Mouse (Mus musculus) intestine, embryonic 16.5 days (tissue): ENCODE measurements at regions not wholly inside any gene's neighbourhood (a gene's known extent, or its start where the extent isn't known, plus 50 kb on each side); places are given as distances from the start of the nearest gene placed in this dataset.

Experiments used
- ATAC-seq: fragments of 200-750 bp; cut with Nextera tagmentation; 2 replicates; pipeline ENCODE4 v1.8.0; 2017; ENCODE audit warnings: moderate TSS enrichment, moderate library complexity
- H3K27ac ChIP-seq: fragments of 300-500 bp; sonication (generic); 2 replicates; pipeline ENCODE4 v1.5.1; 2014; ENCODE audit warnings: mild to moderate bottlenecking, low read length
- H3K27me3 ChIP-seq: fragments of 300-500 bp; sonication (generic); replicated peaks from 2 replicates; pipeline ENCODE4 v1.6.1; 2014; ENCODE audit warnings: low read length, control low read depth, mixed read lengths; ENCODE audit not compliant: control insufficient read depth, insufficient read depth
- H3K36me3 ChIP-seq: fragments of 300-500 bp; sonication (generic); 2 replicates; pipeline ENCODE4 v1.6.1; 2014; ENCODE audit warnings: low read length, control low read depth; ENCODE audit not compliant: control insufficient read depth, insufficient read depth
- H3K4me1 ChIP-seq: fragments of 300-500 bp; sonication (generic); 2 replicates; pipeline ENCODE4 v1.6.1; 2014; ENCODE audit warnings: low read length, control low read depth, mixed read lengths; ENCODE audit not compliant: control insufficient read depth, insufficient read depth
- H3K4me2 ChIP-seq: fragments of 300-500 bp; sonication (generic); 2 replicates; pipeline ENCODE4 v1.6.1; 2014; ENCODE audit warnings: low read depth, low read length, control low read depth
- H3K4me3 ChIP-seq: fragments of 300-500 bp; sonication (generic); 2 replicates; pipeline ENCODE4 v1.5.1; 2014; ENCODE audit warnings: mild to moderate bottlenecking, low read length
- H3K9ac ChIP-seq: fragments of 300-500 bp; sonication (generic); 2 replicates; pipeline ENCODE4 v1.6.1; 2014; ENCODE audit warnings: low read depth, low read length
- H3K9me3 ChIP-seq: fragments of 300-500 bp; sonication (generic); 2 replicates; pipeline ENCODE4 v1.6.1; 2016; ENCODE audit warnings: low read length, control low read depth; ENCODE audit not compliant: control insufficient read depth
- WGBS: fragments of 180-500 bp; shearing (Covaris S2); extraction: QIAGEN DNeasy Blood & Tissue Kit; methylation state at CpG from one replicate; pipeline ENCODE4 v1.1.7; 2014; 5-methylcytosine and 5-hydroxymethylcytosine counted together

DNA sequence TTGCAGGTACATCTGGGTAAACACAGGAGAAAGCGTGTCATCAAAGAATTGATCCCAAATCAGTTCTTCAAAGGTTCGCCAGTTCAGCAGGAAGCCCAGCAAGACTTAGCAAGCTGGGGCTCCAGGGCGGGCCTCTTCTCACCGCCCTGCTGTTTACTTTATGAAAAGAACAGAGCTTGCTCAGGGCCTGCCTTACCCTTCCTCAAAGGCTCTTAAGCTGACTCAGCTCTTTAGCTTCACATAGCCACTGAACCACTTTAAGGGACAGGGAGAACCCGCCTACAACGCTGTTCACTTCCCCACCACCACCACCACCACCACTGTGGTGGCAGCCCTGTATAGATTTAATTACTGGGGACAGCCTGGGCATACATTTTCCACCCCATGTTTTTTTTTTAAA, 148.5 kb downstream of the Clic5 start:
- Histone ChIP-seq H3K4me1 (no peaks in the 10 kb centered on the region), H3K9me3 (no peaks in the 10 kb centered on the region), H3K4me2 (no peak overlapping the region), H3K27me3 (no peaks in the 10 kb centered on the region), H3K27ac (no peak overlapping the region), H3K4me3 (no peak overlapping the region), H3K36me3 (no peaks in the 10 kb centered on the region), H3K9ac (no peak overlapping the region)
- ATAC-seq, result no peak
- 20% methylated on average over 6 of the region's 6 CpGs for WGBS

DNA sequence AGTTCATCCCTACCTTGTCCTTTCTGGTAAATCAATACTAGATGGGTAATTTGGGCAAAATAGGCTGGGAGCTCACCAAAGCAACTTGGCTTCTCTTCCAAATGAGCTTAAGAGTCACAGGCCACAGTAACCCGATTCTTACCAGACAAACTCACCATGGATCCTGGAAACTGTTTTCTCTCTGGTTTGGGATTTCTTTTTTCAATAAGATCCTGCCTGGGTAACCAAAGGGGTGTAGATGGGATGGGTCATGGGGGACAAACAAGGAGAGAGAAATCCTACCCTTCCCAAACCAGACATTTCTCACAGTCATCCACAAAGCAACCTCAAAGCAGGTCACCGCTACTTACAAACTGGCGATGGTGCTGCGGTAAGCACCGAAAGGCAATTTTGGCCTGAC, 148.9 kb downstream of the Clic5 start:
- H3K4me1 ChIP-seq, result no peaks in the 10 kb centered on the region
- no peaks in the 10 kb centered on the region for H3K36me3 ChIP-seq
- no peak overlapping the region for H3K4me2 ChIP-seq
- no peak overlapping the region for H3K27ac ChIP-seq
- H3K9me3 ChIP-seq, result no peaks in the 10 kb centered on the region
- H3K27me3 ChIP-seq, result no peaks in the 10 kb centered on the region
- ATAC-seq, result no peak
- no peak overlapping the region for H3K4me3 ChIP-seq
- H3K9ac ChIP-seq, result no peak overlapping the region
- WGBS, result 96% methylated on average over 5 of the region's 5 CpGs

DNA sequence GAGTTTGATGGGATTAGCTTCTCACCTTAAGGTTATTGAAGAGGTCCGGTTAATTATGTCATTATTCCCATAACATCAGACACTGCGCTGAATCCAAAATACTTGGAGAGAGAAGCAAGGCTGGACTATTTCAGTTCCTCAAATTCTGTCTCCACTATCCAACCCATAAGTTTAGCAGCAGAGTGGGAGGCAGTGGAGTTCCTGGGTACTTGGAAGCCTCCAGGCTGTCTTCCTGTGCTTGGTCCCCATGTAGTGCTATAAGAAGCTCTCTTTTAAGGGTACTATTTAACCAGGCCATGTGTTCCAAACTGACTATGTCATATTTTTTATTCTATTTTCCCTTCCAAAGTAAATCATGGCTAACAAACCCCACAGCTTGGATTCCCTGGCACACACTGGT, 156.2 kb downstream of the Clic5 start:
- Histone ChIP-seq H3K9ac (no peak overlapping the region), H3K4me2 (no peak overlapping the region), H3K4me3 (no peak overlapping the region), H3K27ac (no peak overlapping the region), H3K36me3 (no peaks in the 10 kb centered on the region), H3K27me3 (no peaks in the 10 kb centered on the region), H3K9me3 (no peaks in the 10 kb centered on the region), H3K4me1 (no peaks in the 10 kb centered on the region)
- ATAC-seq, result no peak
- WGBS, result 95% methylated on average over 2 of the region's 2 CpGs

DNA sequence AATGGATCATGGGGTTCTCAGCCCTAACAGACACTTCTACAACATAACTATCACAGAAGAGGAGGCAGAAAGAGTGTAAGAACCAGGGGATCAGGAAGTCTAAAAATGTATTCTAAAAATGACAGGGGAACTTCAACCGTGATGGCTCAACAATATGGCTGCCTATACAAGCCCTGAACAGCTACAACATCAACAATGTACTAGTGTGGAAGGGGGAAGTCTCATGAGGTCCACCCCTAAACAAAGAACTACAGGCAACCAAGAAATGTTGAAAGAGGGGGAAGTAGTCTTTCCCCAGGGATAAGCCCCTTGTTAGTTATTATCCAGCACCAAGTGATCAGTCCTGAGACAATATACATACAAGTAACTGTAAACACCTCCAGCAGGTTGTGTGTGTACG, 157.0 kb downstream of the Clic5 start:
- no peak overlapping the region for H3K27ac ChIP-seq
- no peaks in the 10 kb centered on the region for H3K4me1 ChIP-seq
- no peak overlapping the region for H3K4me2 ChIP-seq
- H3K9me3 ChIP-seq, result no peaks in the 10 kb centered on the region
- ATAC-seq, result no peak
- no peak overlapping the region for H3K9ac ChIP-seq
- H3K4me3 ChIP-seq, result no peak overlapping the region
- WGBS, result 80% methylated on average over 2 of the region's 2 CpGs
- no peaks in the 10 kb centered on the region for H3K36me3 ChIP-seq
- no peaks in the 10 kb centered on the region for H3K27me3 ChIP-seq

DNA sequence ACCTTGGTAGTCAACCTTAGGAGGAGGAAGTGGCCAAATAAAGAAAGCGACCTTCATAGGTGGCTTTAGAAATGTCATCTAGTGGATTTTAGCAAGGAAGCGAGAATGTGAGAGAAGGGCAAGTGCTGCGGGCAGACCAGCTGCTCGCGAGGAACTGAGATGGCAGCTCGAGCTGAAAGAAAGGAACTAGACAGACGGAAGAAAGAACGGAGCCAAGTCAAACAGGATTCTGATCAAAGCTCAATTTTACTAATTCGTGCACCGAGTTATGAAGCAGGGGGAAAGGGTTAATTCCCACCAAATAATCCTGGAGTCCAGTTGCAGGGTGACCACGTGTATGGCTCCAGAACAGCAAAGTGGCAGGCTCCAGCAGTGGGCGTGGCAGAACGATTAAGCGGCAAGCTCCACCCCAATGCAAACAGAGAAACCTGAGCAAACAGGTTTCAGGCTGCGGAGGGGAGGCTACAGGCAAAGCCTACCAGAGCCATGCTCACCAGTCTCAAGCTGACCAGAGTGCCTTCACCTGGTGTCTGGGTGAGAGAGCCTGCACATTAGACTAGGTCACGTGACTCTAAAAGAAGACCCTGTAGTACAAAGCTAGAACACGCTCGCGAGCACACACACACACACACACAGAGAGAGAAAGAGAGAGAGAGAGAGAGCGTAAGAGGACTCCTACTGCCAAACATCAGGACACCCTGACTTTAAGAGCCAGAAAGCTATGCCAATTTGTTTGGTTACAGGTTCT, 162.0 kb downstream of the Clic5 start:
- Histone ChIP-seq H3K27ac (no peak overlapping the region), H3K9me3 (no peaks in the 10 kb centered on the region), H3K4me3 (peak overlapping the region; percentile 12), H3K4me1 (no peaks in the 10 kb centered on the region), H3K36me3 (no peaks in the 10 kb centered on the region), H3K27me3 (no peaks in the 10 kb centered on the region), H3K4me2 (peak overlapping the region; percentile 30), H3K9ac (no peak overlapping the region)
- WGBS, result 39% methylated on average over 20 of the region's 20 CpGs
- peak; percentile 96 for ATAC-seq

DNA sequence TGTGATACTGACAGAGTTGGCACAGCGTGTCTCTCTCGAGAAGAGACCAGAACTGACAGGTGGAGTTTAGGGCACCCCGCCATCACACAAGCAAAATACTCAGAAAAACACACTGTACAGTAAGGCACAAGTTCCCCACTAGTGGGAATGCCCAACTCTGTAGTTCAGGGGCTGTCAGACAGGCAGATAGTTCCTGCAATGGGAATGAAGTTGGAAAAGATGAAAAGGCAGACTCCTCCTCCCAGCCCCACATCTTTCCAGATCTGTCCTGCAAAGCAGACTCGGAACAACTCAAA, 162.5 kb downstream of the Clic5 start:
- Histone ChIP-seq H3K27ac (no peak overlapping the region), H3K36me3 (no peaks in the 10 kb centered on the region), H3K27me3 (no peaks in the 10 kb centered on the region), H3K4me2 (peak overlapping the region; percentile 30; the same call in 1 of the 2 replicates), H3K4me3 (no peak overlapping the region), H3K9ac (no peak overlapping the region), H3K9me3 (no peaks in the 10 kb centered on the region), H3K4me1 (no peaks in the 10 kb centered on the region)
- peak; percentile 29; the same call in 1 of the 2 replicates for ATAC-seq
- 77% methylated on average over 4 of the region's 4 CpGs for WGBS

DNA sequence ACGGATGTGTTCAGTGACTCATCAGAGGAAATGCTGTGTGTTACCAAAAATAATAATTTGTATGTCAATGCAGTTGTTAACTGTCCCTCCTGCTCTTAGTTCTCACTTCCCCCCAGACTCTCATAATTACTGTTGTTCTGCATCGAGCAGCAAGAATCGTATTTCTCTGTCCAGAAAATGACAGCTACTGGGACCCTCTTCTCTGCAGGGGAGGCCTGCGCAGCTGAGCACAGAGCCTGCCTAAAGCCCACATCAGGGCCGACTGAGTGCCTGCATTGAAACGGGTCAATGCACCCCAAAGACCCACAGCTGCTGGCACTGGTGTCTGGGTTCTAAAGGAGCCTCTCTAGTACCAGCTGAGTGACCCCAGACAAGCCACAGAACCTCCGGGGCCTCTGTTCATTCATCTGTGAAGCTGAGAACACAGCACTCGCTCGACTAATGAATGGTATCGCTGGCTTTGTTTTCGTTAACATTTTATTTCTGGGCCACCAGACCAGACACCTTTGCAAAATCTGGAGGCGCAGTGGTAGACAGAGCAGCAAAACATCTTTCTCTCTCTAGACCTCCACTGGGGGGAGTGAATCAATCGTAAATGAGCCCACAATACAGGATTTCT, 163.2 kb downstream of the Clic5 start:
- 72% methylated on average over 13 of the region's 13 CpGs for WGBS
- Histone ChIP-seq H3K4me3 (no peak overlapping the region), H3K9ac (no peak overlapping the region), H3K27me3 (no peaks in the 10 kb centered on the region), H3K9me3 (no peaks in the 10 kb centered on the region), H3K27ac (no peak overlapping the region), H3K4me1 (no peaks in the 10 kb centered on the region), H3K4me2 (no peak overlapping the region), H3K36me3 (no peaks in the 10 kb centered on the region)
- no peak for ATAC-seq

- H3K9me3 ChIP-seq, result no peaks in the 10 kb centered on the region
- H3K4me1 ChIP-seq, result no peaks in the 10 kb centered on the region
- H3K9ac ChIP-seq, result no peak overlapping the region
- no peak for ATAC-seq
- H3K36me3 ChIP-seq, result no peaks in the 10 kb centered on the region
- H3K4me2 ChIP-seq, result no peak overlapping the region
- H3K27ac ChIP-seq, result no peak overlapping the region
- no peak overlapping the region for H3K4me3 ChIP-seq
- H3K27me3 ChIP-seq, result no peaks in the 10 kb centered on the region
- 88% methylated on average over 13 of the region's 13 CpGs for WGBS
These were observed 163.8 kb downstream of the Clic5 start for GRCm38 (mm10) chr17:44352142-44352541.

DNA sequence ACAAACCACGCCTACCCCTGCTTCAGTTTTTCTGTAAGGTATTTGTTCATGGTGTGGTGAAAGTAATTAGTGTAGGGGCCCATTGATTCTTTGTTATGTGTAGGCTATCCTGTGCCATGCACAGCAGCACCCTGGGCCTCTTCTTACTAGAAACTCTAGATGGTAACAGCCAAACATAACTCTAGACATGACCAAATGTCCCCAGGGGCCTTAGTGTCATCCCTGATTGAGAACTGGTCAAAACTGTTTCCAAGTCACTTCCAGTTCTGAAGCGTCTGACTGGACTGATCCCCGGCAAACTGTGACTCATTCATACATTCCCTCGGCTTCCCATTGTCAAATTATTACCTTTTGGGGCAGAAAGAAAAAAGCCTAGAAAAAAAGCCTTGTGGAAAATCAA, 174.7 kb downstream of the Clic5 start:
- Histone ChIP-seq H3K27me3 (no peaks in the 10 kb centered on the region), H3K9me3 (no peaks in the 10 kb centered on the region), H3K9ac (no peak overlapping the region), H3K4me2 (no peak overlapping the region), H3K4me3 (no peak overlapping the region), H3K4me1 (no peaks in the 10 kb centered on the region), H3K27ac (no peak overlapping the region), H3K36me3 (no peaks in the 10 kb centered on the region)
- 82% methylated on average over 4 of the region's 4 CpGs for WGBS
- ATAC-seq, result no peak

DNA sequence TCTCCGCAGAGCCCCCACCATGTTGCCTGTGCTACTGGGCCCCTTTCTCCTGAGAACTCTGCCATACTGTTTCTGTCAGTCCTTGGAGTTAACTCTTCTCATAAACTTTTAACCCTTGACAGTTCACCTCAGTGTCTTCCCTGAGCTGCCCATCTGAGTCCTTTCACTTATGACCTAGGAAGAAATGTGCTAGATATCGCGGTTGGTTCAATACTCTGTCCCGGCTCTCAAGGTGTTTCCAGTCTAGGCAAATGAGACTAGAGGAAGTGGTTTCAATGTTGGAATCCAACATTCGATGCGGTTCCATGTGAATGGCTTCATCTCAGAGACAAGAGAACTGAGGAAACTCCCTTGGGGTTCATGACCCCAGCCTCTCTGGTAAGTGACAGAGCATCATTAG, 176.1 kb downstream of the Clic5 start:
- no peak overlapping the region for H3K9ac ChIP-seq
- WGBS, result 87% methylated on average over 6 of the region's 6 CpGs
- no peaks in the 10 kb centered on the region for H3K36me3 ChIP-seq
- no peaks in the 10 kb centered on the region for H3K27me3 ChIP-seq
- no peak for ATAC-seq
- H3K4me3 ChIP-seq, result no peak overlapping the region
- H3K4me2 ChIP-seq, result no peak overlapping the region
- no peak overlapping the region for H3K27ac ChIP-seq
- H3K4me1 ChIP-seq, result no peaks in the 10 kb centered on the region
- no peaks in the 10 kb centered on the region for H3K9me3 ChIP-seq
